Mouse (Mus musculus): ENCODE measurements at regions not wholly inside any gene's neighbourhood (a gene's known extent, or its start where the extent isn't known, plus 50 kb on each side); places are given as distances from the start of the nearest gene placed in this dataset.

DNA sequence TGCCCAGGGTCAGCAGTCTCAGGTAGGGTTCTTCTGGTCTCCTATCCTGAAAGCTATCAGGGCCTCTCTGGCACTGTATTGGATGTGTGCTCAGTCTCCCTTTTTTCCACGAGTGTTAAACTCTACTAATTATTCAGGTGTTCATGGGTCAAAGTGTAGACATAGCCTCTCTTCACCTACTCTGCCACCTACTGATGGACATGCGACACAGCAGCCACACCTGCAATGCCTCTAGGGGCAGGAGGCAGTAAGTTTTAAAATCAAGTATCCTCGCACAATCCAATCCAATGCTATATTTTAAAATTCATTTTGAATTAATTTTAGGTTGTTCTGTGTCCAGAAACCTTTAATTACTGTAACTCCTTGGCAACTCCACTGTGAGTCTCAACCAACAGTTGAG, 145.6 kb downstream of the Ptbp2 start:
- TF ChIP-seq CTCF (IDR thresholded peaks at IDR 0.05), result peak; percentile 43
- TF ChIP-seq EP300 (IDR thresholded peaks at IDR 0.05), result no peak
